Mouse (Mus musculus) thymus, postnatal 25 days (tissue): ENCODE data around the gene Rhof.

Experiments
- DNase-seq: peaks from one replicate; pipeline ENCODE4 v3.0.0; 2022

The Rhof gene

DNA sequence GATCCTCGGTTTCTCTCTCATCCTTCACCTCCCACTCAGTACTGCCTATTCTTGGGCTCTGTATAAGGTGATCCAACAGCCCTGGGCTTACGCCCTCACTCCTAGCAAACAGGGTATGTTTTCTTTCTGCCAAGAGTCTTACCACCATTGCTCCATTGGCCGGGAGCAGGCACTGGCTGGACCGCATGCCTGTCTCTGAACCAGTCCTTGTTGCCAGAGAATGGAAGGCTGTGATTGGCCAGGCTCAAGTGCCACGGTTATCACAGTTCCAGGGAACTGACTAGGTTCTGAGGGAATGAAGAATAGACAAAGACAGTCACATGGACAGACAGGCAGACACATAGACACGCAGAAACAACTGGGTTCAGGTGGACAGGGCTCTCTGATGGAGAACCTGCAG lies 27.7 kb downstream of the Rhof start:
- no peak for DNase-seq

DNA sequence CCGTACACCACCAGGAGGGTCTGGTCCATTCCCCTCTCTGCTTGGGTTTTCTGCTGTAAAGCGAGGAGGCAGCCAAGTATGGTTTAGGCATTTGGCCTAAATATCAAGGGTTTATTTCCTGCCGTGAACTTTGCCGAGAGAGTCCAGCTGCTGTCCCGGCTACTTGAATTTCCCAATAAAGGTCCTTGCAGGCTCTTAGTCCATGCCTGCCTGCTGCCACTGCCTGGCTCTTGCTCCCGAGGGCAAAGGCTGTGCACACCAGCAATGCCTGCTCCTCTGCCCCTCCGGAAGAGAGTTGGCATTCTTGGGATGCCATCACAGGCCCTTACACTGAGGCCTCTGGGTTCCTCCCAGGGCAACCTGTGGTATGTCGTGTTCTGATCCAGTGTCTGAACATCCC lies 28.9 kb downstream of the Rhof start:
- DNase-seq, result no peak

DNA sequence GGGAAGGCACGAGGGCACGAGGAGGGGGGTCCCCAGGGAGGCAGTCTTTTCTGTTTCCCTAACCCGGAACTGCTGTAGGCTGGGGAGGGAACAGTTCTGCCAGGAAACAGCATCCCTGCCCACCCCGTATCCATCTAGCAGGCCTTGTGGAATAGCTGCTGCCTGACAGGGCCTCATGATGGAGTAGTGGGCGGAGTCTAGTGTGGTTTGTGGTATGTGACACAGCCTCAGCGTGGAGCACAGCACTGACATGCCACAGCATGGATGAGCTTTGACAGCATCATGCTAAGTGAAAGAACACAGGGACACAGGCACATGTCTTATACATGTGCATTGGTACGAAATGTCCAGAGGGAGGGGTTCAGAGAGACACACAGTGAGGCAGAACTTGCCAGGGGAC lies 30.1 kb downstream of the Rhof start:
- DNase-seq, result no peak

DNA sequence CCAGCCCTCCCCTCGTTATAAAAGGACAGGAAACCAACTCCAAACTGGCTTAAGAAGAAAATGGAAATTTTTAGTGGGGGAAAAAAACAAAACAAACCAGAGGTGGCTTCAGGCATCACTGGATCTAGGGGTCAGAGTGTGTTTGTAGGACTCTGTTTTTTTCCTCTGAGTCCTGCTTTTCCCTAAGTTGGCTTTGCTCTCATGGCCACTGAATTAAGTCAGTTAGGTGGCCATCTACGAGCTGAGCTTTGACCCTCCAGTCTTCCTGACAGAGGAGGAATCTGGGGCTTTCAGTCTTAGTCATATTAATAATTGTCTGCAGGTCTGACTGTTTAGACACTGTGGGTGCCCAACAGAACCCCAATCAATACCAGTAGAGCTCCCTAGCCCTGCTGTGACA lies 34.0 kb downstream of the Rhof start:
- no peak for DNase-seq

DNA sequence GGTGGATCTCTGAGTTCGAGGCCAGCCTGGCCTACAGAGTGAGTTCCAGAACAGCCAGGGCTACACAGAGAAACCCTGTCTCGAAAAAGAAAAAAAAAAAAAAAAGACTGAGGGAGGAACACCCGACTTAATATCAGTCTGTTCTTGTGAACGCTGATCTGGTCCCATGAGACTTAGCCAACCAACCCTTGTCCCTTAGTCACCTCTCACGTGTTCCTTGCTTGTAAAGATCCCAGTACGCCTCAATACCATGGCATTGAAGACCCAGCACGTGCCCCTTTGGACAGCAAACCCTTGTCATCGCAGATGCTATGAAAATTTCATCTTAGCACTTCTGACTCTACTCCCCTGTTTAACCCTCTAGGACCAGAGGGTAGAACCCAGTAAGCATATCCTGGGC lies 36.2 kb downstream of the Rhof start:
- DNase-seq, result no peak

DNA sequence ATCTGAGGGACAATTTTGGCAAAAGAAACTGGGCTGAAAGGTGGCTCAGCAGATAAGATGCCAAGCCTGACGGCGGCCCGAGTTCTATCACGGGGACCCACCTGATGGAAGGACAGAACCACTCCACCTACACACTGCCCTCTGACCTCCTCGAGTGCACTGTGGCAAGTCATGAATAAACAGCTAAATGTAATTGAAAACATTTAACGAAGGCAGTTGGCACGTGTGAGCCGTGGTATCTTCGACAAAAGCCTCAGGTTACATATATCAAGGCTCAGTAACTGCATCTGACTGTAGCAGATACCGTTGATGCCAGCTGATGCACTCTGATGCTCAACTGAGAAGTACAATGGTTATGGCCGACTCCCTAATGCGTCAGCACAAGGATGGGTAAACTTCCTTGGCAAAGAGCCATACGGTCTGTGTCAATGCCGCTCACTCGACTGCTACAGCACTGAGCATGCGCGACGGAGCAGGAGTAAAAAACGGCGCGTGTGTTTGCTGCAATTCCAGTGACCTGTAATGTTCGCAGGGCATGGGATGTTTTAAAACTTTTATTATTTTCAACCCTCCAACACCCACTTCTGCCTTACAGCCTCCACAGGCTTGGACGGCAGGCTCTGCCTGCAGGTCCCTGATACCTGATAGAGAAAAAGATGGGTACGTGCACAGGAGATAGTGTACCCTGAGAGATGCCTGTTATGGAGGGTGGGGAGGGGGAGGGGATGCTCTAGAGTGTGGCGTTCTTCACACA lies 38.1 kb downstream of the Rhof start:
- no peak for DNase-seq

DNA sequence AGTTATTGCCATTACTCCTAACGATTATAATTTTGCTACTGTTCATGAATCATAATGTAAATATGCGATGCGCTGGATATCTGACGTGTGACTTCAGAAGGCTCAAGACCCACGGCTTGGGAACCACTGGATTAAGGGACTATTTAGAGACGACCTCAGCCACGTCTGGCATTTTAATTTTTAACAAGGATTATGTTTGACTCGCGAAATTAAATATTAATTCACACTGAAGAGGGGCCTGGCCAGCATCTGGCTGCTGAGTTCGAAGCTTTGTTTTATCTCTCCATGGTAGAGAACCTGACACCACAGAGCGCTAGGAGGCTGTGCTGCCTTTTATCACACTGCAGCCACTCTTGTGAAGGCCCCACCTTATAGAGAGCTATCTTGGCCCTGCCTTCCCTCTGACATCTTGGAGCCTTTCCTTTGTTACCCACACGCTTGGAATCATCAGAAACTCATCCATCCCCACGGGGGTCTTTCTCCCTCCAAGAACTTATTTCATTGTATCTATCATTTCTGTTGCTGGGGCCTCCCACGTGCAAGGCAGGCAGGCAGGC lies 39.3 kb downstream of the Rhof start:
- DNase-seq, result no peak

DNA sequence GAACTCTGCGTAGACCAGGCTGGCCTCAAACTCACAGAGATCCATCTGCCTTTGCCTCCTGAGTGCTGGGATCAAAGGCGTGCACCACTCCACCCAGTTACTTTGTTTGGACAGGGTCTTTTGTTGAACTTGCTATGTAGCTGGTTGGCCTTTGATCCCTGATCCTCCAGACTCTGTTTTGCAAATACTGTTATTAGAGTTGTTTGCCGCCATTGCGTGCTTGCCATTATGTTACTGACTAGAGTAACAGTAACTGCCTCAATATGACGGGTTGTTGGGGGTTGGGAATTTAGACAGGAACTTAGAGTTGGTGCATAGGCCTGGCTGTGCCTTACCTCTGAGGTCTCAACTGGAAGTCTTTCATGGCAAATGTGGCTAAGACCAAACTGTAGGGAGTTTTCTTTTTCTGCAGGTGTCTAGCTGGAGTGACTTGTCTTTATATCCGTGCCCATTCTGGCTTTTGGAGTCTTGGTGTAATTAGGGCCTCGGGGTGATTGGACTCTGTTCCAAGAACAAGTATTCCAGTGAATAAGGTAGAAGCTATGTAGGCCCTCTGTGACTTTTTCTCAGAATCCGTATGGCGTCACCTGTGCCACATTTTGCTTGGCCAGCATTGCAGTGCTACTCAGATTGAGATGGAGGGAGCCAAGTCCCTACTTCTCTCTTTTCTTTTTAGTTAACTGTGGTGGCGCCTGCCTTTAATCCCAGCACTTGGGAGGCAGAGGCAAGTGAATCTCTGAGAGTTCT lies 41.8 kb downstream of the Rhof start:
- DNase-seq, result no peak

DNA sequence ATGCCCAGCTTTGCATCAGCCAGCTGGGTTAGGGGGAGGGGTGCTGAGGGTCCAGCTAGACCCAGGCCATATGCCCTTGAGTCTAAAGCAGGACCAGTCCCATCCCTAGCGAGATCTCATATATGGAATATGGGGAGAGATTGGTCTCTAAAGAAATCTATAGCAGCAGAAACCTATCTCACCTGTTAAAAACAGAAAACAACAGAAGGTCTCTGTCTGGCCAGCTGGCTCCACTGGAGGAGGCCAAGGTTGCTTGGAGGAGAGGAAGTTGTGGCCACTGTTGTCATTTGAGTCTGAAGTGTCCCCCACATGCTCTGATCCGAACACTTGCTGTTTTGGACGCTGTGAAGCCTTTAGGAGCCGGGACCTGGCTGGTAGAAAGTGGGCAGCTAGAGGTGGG lies 43.7 kb downstream of the Rhof start:
- DNase-seq, result no peak

DNA sequence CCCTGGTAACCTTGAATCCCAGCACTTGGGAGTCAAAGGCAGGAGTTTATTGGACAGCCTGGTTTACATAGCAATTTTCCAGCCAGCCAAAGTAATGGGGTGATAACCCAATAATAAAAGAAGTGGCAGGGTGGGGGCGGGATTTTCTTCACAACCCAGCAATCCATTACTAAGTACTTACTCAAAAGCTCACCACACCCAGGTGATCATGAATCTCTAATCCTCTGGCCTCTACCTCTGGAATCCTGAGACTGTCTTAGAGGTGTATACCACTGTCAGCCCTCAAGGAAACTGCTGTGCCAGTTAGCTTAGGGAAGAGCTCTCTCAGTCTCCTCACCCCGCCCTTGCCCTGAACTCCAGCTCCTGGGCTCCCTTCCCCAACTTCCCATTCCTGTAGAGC lies 46.0 kb downstream of the Rhof start:
- DNase-seq, result no peak

DNA sequence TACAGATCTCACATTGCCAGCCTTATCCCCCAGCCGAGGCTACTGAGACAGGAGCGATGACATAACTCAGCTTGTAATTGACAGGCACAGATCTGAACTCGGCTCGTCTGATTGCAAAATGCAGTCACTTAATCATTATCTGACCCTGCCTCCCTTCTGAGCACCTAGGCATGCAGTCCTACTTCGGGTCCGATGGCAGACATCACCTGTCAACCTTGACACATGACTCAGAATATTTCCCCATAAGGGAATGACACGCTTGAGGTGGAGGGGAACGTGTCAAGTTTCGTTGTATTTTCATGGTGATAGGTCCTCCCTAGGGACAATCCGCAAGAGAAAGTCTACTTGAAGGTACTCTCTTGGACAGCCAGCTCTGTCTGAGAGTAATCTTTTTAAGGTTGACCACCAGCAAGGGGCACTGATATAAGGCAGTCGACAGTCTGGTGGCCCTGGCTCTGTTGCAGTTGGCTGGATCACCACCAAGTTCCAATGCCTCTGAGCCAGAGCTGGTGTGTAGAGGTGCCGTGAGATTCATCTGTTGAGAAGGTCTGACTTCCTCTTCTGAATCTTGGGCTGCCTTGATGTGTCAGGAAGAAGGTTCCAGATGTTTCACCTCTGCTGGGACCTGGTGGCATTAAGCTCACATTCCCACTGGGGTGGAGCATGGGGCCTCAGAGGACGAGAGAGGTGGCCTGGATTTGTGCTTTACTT lies 49.0 kb downstream of the Rhof start:
- no peak for DNase-seq

DNA sequence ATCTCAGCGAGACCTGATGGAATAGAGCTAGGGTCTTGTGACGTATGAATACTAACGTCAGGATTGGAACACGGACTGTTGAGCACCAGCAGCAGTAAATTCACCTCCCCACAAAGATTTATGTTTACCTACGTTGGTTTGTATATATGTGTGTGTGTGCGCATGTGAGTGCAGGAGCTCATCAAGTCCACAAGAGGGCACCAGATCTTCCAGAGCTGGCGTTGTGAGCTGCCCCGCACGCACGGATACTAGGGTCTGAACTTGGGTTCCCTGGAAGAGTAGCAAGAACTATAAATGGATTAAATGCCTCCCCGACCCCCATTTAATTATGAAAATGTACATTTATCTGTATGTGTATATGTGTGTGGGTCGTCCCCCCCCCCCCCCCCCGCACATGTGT lies 52.0 kb downstream of the Rhof start:
- DNase-seq, result no peak

DNA sequence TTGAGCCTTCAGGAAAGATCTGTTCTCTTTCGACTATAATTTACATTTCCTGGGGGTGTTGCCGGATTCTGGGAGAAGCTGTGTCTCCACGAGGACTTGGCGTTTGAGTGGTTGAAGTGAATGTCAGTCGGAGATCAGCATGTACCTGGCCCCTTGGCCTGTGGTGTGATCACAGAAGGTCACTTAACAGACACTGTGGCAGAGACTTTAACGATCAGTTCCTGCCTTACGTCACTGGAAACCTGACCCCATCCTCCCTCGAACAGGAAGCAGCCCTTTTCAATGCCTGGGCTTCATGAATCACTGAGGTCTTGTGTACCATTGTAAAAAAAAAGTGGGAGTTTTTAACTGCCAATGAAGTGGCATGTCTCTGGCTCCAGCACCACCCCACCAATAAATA lies 52.5 kb downstream of the Rhof start:
- no peak for DNase-seq

DNA sequence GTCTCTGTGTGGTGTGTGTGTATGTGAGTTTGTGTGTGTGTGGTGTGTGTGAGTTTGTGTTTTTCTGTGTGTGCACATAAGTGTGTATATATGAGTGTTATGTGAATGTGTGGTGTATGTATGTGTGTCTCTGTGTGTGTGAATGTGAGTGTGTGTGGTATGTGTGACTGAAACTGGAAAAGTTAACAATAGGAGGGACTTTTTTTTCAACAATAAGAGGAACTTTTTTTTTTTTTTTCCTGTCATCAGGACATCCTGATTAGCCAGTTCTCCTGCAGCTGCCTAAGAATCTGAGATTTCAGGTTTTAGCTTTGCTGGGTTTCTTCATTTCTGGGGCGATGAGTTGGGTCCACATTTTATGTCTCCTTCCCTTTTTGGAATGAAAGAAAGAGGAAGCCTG lies 52.9 kb downstream of the Rhof start:
- DNase-seq, result no peak

DNA sequence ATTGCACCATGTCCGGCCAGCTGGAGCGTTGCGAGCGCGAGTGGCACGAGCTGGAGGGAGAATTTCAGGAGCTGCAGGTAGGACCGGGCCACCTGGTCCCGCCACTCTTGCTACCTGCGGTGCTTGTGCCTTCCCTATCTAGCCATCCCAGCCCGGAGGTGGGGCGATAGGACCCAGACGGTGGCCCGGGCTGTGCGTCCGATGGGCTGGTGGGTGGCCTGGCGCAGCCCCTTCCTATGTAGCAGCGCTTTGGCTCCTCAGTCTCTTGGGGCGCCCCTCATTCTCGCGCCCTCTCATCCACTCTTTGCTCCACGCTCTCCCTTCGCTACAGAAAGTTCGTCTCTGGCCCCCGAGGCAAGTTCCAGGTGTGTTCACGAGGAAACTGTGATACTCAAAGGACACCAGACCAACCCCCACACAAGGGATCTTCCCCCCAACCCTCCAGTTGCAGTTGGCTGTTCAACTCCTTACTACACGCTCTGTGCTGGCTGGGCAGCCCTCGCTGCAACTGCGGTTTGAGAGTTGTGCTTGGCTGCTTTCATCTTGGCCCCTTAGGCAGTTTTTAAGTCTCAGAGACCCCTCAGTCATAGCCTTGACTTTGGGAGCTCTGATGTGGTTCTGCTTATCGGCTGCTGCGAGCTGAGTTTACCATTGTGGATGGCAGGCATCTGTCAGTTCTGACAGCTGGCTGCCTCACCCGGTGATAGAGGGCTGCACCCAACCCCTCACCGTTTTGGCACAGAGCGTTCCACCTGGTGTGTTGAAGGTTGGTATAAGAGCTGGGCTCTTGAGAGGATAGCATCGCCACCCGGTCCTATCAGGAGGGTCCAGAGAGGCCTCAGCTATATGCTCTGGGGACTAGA lies 55.8 kb downstream of the Rhof start:
- DNase-seq, result peak; percentile 82

DNA sequence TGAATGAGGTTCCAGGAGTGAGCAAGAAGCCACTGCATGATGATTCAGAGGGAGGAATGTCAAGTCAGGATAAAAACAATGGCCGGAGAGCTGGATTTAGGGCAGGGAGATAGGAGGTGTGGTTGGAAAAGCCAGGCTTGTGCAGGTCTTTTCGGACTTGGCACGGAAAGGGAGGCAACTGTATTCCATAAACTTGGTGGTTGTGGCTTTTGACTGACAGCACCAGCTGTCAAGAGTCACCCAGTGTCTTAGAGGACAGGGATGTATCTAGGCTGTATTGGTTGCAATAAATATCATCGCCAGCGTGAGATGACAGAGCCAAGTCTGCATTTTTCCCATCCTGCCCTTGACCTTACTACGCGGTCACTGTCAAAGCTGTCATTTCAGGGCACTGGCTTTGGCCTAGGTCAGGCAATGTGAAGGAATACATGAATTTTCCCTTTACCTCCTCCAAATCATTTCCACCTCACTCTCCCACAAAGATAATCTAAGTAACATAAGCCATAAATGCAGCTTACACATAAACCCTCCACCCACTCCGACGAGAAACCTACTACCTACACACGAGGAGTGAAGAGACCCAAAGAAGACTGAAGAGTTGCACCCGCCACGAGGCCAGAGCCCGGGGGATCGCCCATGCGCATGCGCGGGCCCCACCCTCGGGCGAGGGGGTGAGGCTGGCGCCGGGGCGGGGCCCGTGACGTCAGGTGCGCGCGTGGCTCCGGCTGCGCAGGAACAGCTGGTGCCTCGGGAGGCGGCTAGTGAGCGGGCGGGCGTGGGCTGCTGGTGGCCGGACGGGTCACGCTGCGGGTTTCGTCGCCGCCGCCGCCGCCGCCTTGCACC lies 56.7 kb downstream of the Rhof start:
- peak; percentile 97 for DNase-seq

DNA sequence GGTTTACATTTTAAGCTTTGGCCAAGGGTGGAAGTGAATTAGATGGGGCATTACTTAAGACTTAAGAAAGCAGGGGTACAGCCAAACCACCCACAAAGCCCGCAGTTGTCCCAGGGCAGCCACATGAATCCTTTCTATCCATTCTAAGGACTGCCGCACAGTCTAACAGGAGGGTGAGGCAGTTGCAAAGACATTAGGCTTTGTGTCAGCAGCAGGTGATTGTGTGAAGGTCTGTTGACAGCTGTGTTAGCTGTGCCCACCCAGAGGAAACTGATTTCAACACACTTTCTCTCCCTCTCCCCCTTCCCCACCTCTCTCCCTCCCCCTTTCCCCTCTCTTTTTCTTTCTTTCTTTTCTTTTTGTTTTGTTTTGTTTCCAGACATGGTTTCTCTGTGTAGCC lies 63.8 kb downstream of the Rhof start:
- no peak for DNase-seq

DNA sequence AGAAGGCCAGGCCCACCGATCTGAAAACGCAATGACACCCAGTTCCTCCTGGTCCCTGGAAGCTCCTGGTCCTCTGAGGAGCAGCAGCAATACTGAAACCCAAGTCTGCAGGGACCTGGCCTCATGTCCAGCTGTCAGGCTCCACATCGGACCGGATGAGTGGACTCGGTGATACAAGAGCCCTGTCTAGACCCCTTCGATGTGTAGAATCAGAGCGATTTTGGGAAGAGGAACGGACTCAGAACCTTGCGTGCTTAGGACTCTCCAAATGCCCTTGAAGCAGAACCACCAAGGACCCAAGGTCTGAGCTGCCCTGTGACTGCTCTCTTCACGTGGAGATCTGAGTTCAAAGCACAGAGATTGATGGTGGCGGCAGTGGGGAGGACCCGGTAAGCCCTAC lies 64.4 kb downstream of the Rhof start, which contains the start of gene Tmem120b:
Gene Tmem120b (plus strand): TSS at position 301 of the 400 bp plus-strand sequence.
- DNase-seq, result no peak

DNA sequence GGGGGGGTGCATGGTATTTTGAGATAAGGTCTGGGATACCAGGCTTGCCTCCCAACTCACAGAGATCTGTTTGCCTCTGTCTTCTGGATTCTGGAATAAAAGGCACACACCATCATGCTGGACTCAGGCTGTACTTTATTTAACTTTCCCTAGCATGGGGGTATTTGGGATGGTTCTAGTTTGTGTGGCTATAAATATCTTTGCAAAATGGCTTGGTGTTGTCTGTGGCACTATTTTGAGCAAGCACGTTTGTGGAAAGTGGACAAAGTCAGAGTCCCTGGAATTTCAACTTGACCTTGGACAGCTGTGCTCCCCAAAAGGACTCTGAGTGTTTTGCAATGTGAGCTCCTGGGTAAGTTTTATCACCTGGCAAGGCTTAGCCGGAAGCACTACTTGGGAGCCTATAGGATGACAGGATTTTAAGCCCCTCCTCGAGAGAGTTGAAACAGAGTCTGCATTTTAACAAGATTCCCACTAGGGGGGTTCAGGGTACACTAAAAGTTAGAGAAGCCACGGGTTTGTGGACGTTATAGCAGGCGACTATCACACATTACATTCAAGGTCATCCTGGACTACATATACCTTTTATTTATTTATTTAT lies 65.0 kb downstream of the Rhof start:
- peak; percentile 43 for DNase-seq

DNA sequence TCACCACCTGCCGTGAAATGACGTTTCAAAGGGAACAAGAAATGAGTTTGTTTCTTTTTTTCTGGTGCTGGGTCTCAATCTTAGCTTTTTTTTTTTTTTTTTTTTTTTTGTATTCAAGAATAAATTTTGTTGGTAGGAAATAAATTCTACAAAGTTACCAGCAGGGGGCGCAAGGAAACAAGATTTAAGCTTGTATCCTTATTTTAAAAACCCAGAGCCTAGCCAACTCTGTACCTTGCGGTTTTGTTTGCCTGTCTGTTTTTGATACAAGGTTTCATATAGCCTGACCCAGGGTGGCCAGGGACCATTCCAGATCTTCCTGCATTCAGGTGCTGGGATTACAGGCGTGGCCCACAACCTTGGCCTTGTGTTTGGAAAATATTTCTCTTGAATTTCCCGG lies 68.3 kb downstream of the Rhof start:
- DNase-seq, result peak; percentile 69

DNA sequence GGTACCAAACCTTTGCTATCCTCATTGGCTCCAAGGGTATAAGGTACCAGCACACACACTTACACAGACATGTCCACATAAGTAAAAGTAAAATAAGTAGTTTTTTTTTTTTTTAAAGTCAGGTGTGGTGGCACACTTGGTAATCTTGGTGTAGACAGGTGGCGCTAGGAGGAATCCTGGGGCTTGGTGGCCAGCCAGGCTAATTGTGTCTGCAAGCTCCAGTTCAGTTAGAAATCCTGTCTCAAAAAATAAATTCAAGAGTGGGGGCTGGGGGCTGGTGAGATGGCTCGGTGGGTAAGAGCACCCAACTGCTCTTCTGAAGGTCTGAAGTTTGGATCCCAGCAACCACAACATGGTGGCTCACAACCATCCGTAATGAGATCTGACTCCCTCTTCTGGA lies 69.4 kb downstream of the Rhof start:
- DNase-seq, result no peak
